Mouse (Mus musculus): Measurements from ENCODE around the gene Abtb2.

- TF ChIP-seq POLR2A (IDR thresholded peaks at IDR 0.05; ENCODE audit: borderline replicate concordance, extremely low read depth, low read depth, low read length) (no peak), CTCF (IDR thresholded peaks at IDR 0.05; ENCODE audit: insufficient read depth, low read length) (no peak)
These were observed 96.0 kb downstream of the Abtb2 start for GRCm38 (mm10) chr2:103662121-103662520.
